Mouse (Mus musculus): ENCODE results near the gene B020031M17Rik.
"Not testable (repeated sequence)": the region's sequence is repeated elsewhere in the genome, so short reads cannot be mapped to it uniquely, and the experiment has no call there.

Gene B020031M17Rik

GRCm38 (mm10) chr13:119950706-119951105 is at the start of gene B020031M17Rik:
Gene B020031M17Rik (minus strand): TSS chr13:119950806.
- DNase-seq, result not testable (repeated sequence)

GRCm38 (mm10) chr13:119999215-119999614 is 48.6 kb upstream of the B020031M17Rik start:
- not testable (repeated sequence) for DNase-seq

GRCm38 (mm10) chr13:119998442-119999086 is 48.0 kb upstream of the B020031M17Rik start:
- DNase-seq, result not testable (repeated sequence)

- not testable (repeated sequence) for DNase-seq
Measured at GRCm38 (mm10) chr13:119991917-119992496, 41.4 kb upstream of the B020031M17Rik start.

GRCm38 (mm10) chr13:119991264-119991663 is 40.7 kb upstream of the B020031M17Rik start:
- DNase-seq, result not testable (repeated sequence)

GRCm38 (mm10) chr13:119969163-119969562 is 18.6 kb upstream of the B020031M17Rik start:
- DNase-seq, result not testable (repeated sequence)

- not testable (repeated sequence) for DNase-seq
Measured at GRCm38 (mm10) chr13:119968193-119968592, 17.6 kb upstream of the B020031M17Rik start.

GRCm38 (mm10) chr13:119965968-119966367 is 15.4 kb upstream of the B020031M17Rik start:
- peak; percentile 20 to 27 for DNase-seq

- DNase-seq, result not testable (repeated sequence)
Measured at GRCm38 (mm10) chr13:119965302-119965952, 14.8 kb upstream of the B020031M17Rik start.

GRCm38 (mm10) chr13:119962856-119963255 is 12.2 kb upstream of the B020031M17Rik start:
- not testable (repeated sequence) for DNase-seq

- DNase-seq, result not testable (repeated sequence)
Measured at GRCm38 (mm10) chr13:119955567-119955966, 5.0 kb upstream of the B020031M17Rik start.

- DNase-seq, result not testable (repeated sequence)
Measured at GRCm38 (mm10) chr13:119955089-119955488, 4.5 kb upstream of the B020031M17Rik start.

GRCm38 (mm10) chr13:119929172-119929571 is 21.4 kb downstream of the B020031M17Rik start, which contains the start of gene Gm21761:
Gene Gm21761 (minus strand): TSS chr13:119929272.
- not testable (repeated sequence) for DNase-seq

GRCm38 (mm10) chr13:119924597-119925340 is 25.8 kb downstream of the B020031M17Rik start:
- not testable (repeated sequence) for DNase-seq

GRCm38 (mm10) chr13:119916966-119917722 is 33.5 kb downstream of the B020031M17Rik start:
- DNase-seq, result not testable (repeated sequence)

GRCm38 (mm10) chr13:119916449-119916848 is 34.2 kb downstream of the B020031M17Rik start:
- DNase-seq, result not testable (repeated sequence)

Data from lung, adult 18-20 months (tissue).